Mouse (Mus musculus): ENCODE results near the gene Grm3. TPM values are rescaled to one million over a fixed set of nuclear protein-coding genes. Genes with fewer than 3 reads are reported as not detected.

Gene Grm3
- polyA plus RNA-seq, 1 experiment from 2014 or later: not detected

- Histone ChIP-seq H3K27me3 (replicated peaks; ENCODE audit: control insufficient read depth, insufficient read depth, low read length) (no peaks in the 10 kb centered on the region), H3K9ac (ENCODE audit: low read depth, low read length) (no peak overlapping the region), H3K4me1 (replicated peaks; ENCODE audit: control insufficient read depth, insufficient read depth, low read length) (no peaks in the 10 kb centered on the region), H3K4me2 (replicated peaks; ENCODE audit: low read depth) (no peak overlapping the region), H3K9me3 (ENCODE audit: control insufficient read depth) (no peaks in the 10 kb centered on the region), H3K4me3 (ENCODE audit: low read depth, low read length) (no peak overlapping the region), H3K36me3 (ENCODE audit: control insufficient read depth, insufficient read depth) (no peaks in the 10 kb centered on the region), H3K27ac (ENCODE audit: low read depth, low read length) (no peak overlapping the region)
- 77% methylated on average over 2 of the region's 2 CpGs for WGBS
- no peak for TF ChIP-seq CTCF (IDR thresholded peaks at IDR 0.05; ENCODE audit: low read depth)
- ATAC-seq: no peak
Measured at GRCm38 (mm10) chr5:9579021-9579420, 145.9 kb downstream of the Grm3 start.

- H3K27me3 ChIP-seq (replicated peaks; ENCODE audit: control insufficient read depth, insufficient read depth, low read length): no peaks in the 10 kb centered on the region
- H3K36me3 ChIP-seq (ENCODE audit: control insufficient read depth, insufficient read depth): no peaks in the 10 kb centered on the region
- TF ChIP-seq CTCF (IDR thresholded peaks at IDR 0.05; ENCODE audit: low read depth): no peak
- H3K27ac ChIP-seq (ENCODE audit: low read depth, low read length): no peak overlapping the region
- no peaks in the 10 kb centered on the region for H3K4me1 ChIP-seq (replicated peaks; ENCODE audit: control insufficient read depth, insufficient read depth, low read length)
- no peak overlapping the region for H3K4me3 ChIP-seq (ENCODE audit: low read depth, low read length)
- WGBS: 65% methylated on average over 2 of the region's 2 CpGs
- H3K4me2 ChIP-seq (replicated peaks; ENCODE audit: low read depth): no peak overlapping the region
- H3K9ac ChIP-seq (ENCODE audit: low read depth, low read length): no peak overlapping the region
- ATAC-seq: no peak
- no peaks in the 10 kb centered on the region for H3K9me3 ChIP-seq (ENCODE audit: control insufficient read depth)
Measured at GRCm38 (mm10) chr5:9578571-9578970, 146.4 kb downstream of the Grm3 start.

GRCm38 (mm10) chr5:9570946-9571345 is 154.0 kb downstream of the Grm3 start:
- no peaks in the 10 kb centered on the region for H3K9me3 ChIP-seq (ENCODE audit: control insufficient read depth)
- H3K4me1 ChIP-seq (replicated peaks; ENCODE audit: control insufficient read depth, insufficient read depth, low read length): no peaks in the 10 kb centered on the region
- H3K27ac ChIP-seq (ENCODE audit: low read depth, low read length): no peak overlapping the region
- no peaks in the 10 kb centered on the region for H3K36me3 ChIP-seq (ENCODE audit: control insufficient read depth, insufficient read depth)
- H3K27me3 ChIP-seq (replicated peaks; ENCODE audit: control insufficient read depth, insufficient read depth, low read length): no peaks in the 10 kb centered on the region
- TF ChIP-seq CTCF (IDR thresholded peaks at IDR 0.05; ENCODE audit: low read depth): no peak
- H3K4me3 ChIP-seq (ENCODE audit: low read depth, low read length): no peak overlapping the region
- 84% methylated on average over 6 of the region's 6 CpGs for WGBS
- H3K4me2 ChIP-seq (replicated peaks; ENCODE audit: low read depth): no peak overlapping the region
- no peak for ATAC-seq
- no peak overlapping the region for H3K9ac ChIP-seq (ENCODE audit: low read depth, low read length)

GRCm38 (mm10) chr5:9557706-9558105 is 167.3 kb downstream of the Grm3 start:
- H3K4me2 ChIP-seq (replicated peaks; ENCODE audit: low read depth): no peak overlapping the region
- WGBS: 61% methylated on average over 3 of the region's 3 CpGs

GRCm38 (mm10) chr5:9540822-9541557 is 184.0 kb downstream of the Grm3 start:
- no peaks in the 10 kb centered on the region for H3K36me3 ChIP-seq (ENCODE audit: control insufficient read depth, insufficient read depth)
- H3K4me1 ChIP-seq (replicated peaks; ENCODE audit: control insufficient read depth, insufficient read depth, low read length): no peaks in the 10 kb centered on the region
- no peak overlapping the region for H3K4me2 ChIP-seq (replicated peaks; ENCODE audit: low read depth)
- H3K9ac ChIP-seq (ENCODE audit: low read depth, low read length): no peak overlapping the region
- no peaks in the 10 kb centered on the region for H3K27me3 ChIP-seq (replicated peaks; ENCODE audit: control insufficient read depth, insufficient read depth, low read length)
- 0 out of 2 replicates have a peak, but pooled peaks have one; percentile 12 for TF ChIP-seq CTCF (IDR thresholded peaks at IDR 0.05; ENCODE audit: low read depth)
- no peak for ATAC-seq
- H3K9me3 ChIP-seq (ENCODE audit: control insufficient read depth): no peaks in the 10 kb centered on the region
- no peak overlapping the region for H3K27ac ChIP-seq (ENCODE audit: low read depth, low read length)
- WGBS: 41% methylated on average over 8 of the region's 8 CpGs
- H3K4me3 ChIP-seq (ENCODE audit: low read depth, low read length): no peak overlapping the region

More at GRCm38 (mm10) chr5:9557706-9558105, 167.3 kb downstream of the Grm3 start:
- no peak overlapping the region for H3K4me3 ChIP-seq (ENCODE audit: low read depth, low read length)
- H3K9me3 ChIP-seq (ENCODE audit: control insufficient read depth): no peaks in the 10 kb centered on the region
- no peak overlapping the region for H3K27ac ChIP-seq (ENCODE audit: low read depth, low read length)
- H3K27me3 ChIP-seq (replicated peaks; ENCODE audit: control insufficient read depth, insufficient read depth, low read length): no peaks in the 10 kb centered on the region
- no peaks in the 10 kb centered on the region for H3K36me3 ChIP-seq (ENCODE audit: control insufficient read depth, insufficient read depth)
- ATAC-seq: no peak
- no peak for TF ChIP-seq CTCF (IDR thresholded peaks at IDR 0.05; ENCODE audit: low read depth)
- H3K4me1 ChIP-seq (replicated peaks; ENCODE audit: control insufficient read depth, insufficient read depth, low read length): no peaks in the 10 kb centered on the region
- no peak overlapping the region for H3K9ac ChIP-seq (ENCODE audit: low read depth, low read length)

GRCm38 (mm10) chr5:9525507-9525906 is 199.5 kb downstream of the Grm3 start:
- no peak for TF ChIP-seq CTCF (IDR thresholded peaks at IDR 0.05; ENCODE audit: low read depth)
- Histone ChIP-seq H3K9ac (ENCODE audit: low read depth, low read length) (no peak overlapping the region), H3K4me2 (replicated peaks; ENCODE audit: low read depth) (no peak overlapping the region), H3K36me3 (ENCODE audit: control insufficient read depth, insufficient read depth) (no peaks in the 10 kb centered on the region), H3K4me1 (replicated peaks; ENCODE audit: control insufficient read depth, insufficient read depth, low read length) (no peaks in the 10 kb centered on the region), H3K9me3 (ENCODE audit: control insufficient read depth) (no peaks in the 10 kb centered on the region), H3K27ac (ENCODE audit: low read depth, low read length) (no peak overlapping the region), H3K27me3 (replicated peaks; ENCODE audit: control insufficient read depth, insufficient read depth, low read length) (no peaks in the 10 kb centered on the region), H3K4me3 (ENCODE audit: low read depth, low read length) (no peak overlapping the region)
- WGBS: 84% methylated on average over 4 of the region's 4 CpGs
- no peak for ATAC-seq
